Mouse (Mus musculus) stomach, postnatal 0 days (tissue): ENCODE measurements around the gene Pgbd5.

Experiments
- CTCF ChIP-seq: IDR thresholded peaks from 2 replicates; pipeline ENCODE4 v1.5.1; 2016; ENCODE audit warnings: antibody characterized with exemption, low read depth, mild to moderate bottlenecking, moderate library complexity
- EP300 ChIP-seq: optimal IDR thresholded peaks from 2 replicates; pipeline ENCODE3; 2016; ENCODE audit warnings: antibody characterized with exemption

DNA sequence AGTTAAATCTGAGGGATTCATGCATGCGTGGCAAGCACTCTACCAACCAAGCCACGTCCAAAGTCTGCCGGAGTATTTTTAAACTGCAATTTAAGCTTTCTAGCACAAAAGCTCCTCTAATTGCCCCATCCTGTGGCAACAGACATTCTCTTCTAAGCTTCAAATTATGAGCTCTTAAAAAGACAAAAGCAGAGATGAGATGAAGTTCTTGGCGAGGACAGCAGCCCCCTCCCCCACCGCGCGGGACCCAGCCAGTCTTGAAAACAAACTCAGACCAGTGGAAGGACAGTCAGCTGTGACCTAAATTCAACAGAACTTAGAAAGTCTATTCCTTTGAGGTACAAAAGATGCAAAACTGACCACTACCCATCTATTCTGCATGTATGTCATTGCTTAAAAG, 48.3 kb downstream of the Pgbd5 start:
- no peak for TF ChIP-seq EP300
- TF ChIP-seq CTCF, result no peak
